Mouse (Mus musculus) cerebellum, adult 2 months (tissue): Measurements from ENCODE around the gene Col10a1. TPM values are rescaled to one million over a fixed set of nuclear protein-coding genes. Genes with fewer than 3 reads are reported as not detected.
A peak's percentile ranks its signal among the peaks of the same experiment; 100 is the strongest.

Experiments used
- DNase-seq, 2 experiments: peaks; one replicate each; pipeline ENCODE4 v3.0.0; 2021
- H3K27ac ChIP-seq: fragments of 200-500 bp; 2 replicates; pipeline ENCODE4 v1.5.1; 2012; ENCODE audit warnings: low read length, control low read depth, inconsistent platforms; ENCODE audit not compliant: insufficient read depth
- H3K27me3 ChIP-seq: fragments of 200-500 bp; 2 replicates; pipeline ENCODE4 v1.6.1; 2012; ENCODE audit warnings: inconsistent platforms, mild to moderate bottlenecking, low read length, moderate library complexity; ENCODE audit not compliant: control insufficient read depth, insufficient read depth
- H3K4me1 ChIP-seq: fragments of 200-500 bp; 2 replicates; pipeline ENCODE4 v1.6.1; 2011; ENCODE audit warnings: low read length; ENCODE audit not compliant: control insufficient read depth, insufficient read depth
- H3K4me3 ChIP-seq: fragments of 200-500 bp; replicated peaks from 2 replicates; pipeline ENCODE3; 2011; ENCODE audit warnings: mild to moderate bottlenecking, low read depth, low read length, control low read depth; ENCODE audit not compliant: insufficient read depth
- CTCF ChIP-seq: fragments of 200-500 bp; IDR thresholded peaks from 2 replicates; pipeline ENCODE4 v1.5.1; 2011; ENCODE audit warnings: low read depth, mild to moderate bottlenecking, control low read depth, low read length, moderate library complexity, borderline replicate concordance; ENCODE audit not compliant: insufficient read depth
- POLR2A ChIP-seq: fragments of 200-500 bp; IDR thresholded peaks from 2 replicates; pipeline ENCODE4 v1.6.1; 2011; ENCODE audit warnings: low read length, control low read depth, borderline replicate concordance; ENCODE audit not compliant: insufficient read depth
- WGBS: fragments of 180-500 bp; shearing (Covaris S2); methylation state at CpG from one replicate; pipeline ENCODE4 v1.1.7; 2018; 5-methylcytosine and 5-hydroxymethylcytosine counted together
- polyA plus RNA-seq: library from polyadenylated mRNA; depleted of rRNA; stranded (reverse); fragments of >200 nt; gene quantifications from 2 replicates; pipeline ENCODE4 v1.2.3, GENCODE M21; 2012; rRNA removed

Gene Col10a1
- 0.03 and 0.10 TPM in 2 replicates for polyA plus RNA-seq

DNA sequence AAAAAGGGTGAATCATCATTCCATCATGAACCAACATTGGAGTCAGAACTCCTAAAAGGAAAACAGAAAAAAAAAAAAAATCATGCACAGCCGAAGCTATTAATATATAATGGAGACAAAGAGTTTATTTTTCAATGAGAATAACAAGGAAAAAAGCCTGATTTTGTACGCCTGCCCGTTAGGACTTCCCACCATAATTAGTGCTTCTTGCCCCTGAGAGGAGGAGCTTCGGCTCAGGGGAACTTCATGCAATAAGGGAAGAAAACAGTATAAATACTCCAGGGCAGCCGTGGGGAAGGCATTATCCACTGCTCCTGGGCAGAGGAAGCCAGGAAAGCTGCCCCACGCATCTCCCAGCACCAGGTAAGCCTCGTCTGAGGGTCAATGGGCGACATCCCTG lies at the start of gene Col10a1:
Gene Col10a1, plus strand, starts transcription at position 301 of the 400 bp plus-strand sequence.
- H3K4me1 ChIP-seq: no peaks in the 10 kb centered on the region
- TF ChIP-seq CTCF: no peak
- H3K4me3 ChIP-seq: no peak within 1 kb of the TSS
- no peak within 1 kb of the TSS for H3K27ac ChIP-seq
- WGBS: 75% methylated on average over 8 of the region's 8 CpGs
- no peak for DNase-seq
- H3K27me3 ChIP-seq: no peaks in the 10 kb centered on the region

GRCm38 (mm10) chr10:34341014-34341413 lies 48.8 kb upstream of the Col10a1 start:
- H3K4me3 ChIP-seq: no peak overlapping the region
- H3K4me1 ChIP-seq: no peaks in the 10 kb centered on the region
- no peaks in the 10 kb centered on the region for H3K27me3 ChIP-seq
- DNase-seq: no peak
- WGBS: 87% methylated on average over 6 of the region's 6 CpGs
- no peak overlapping the region for H3K27ac ChIP-seq
- TF ChIP-seq POLR2A (no peak), CTCF (no peak)

- Histone ChIP-seq H3K4me3 (no peak overlapping the region), H3K27ac (no peak overlapping the region), H3K4me1 (no peaks in the 10 kb centered on the region), H3K27me3 (no peaks in the 10 kb centered on the region)
- 78% methylated on average over 1 of the region's 1 CpGs for WGBS
- no peak for TF ChIP-seq CTCF
- TF ChIP-seq POLR2A: no peak
- no peak for DNase-seq
These were observed 47.9 kb upstream of the Col10a1 start for GRCm38 (mm10) chr10:34341886-34342285.

DNA sequence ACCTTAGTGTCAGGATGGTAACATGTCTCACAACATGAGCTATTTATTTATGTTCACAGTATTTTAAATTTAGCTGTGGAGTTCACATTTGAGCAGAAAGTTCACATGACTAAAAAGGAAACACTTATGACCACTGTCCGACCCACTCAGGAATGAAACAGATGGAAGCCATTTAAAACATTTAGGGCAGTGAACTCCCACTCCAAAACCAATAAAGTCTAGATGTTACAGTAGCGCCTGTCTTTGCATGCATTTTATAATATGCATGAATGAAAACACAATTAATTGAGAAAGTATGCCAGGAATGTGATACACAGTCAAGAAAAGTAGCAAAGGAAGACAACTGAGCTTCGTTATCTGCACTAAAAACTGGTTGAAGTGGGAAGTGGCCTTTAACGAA lies 37.6 kb upstream of the Col10a1 start:
- Histone ChIP-seq H3K4me1 (no peaks in the 10 kb centered on the region), H3K4me3 (no peak overlapping the region), H3K27me3 (no peaks in the 10 kb centered on the region), H3K27ac (no peak overlapping the region)
- DNase-seq: no peak
- no peak for TF ChIP-seq CTCF
- no peak for TF ChIP-seq POLR2A
- WGBS: 79% methylated on average over 4 of the region's 4 CpGs

DNA sequence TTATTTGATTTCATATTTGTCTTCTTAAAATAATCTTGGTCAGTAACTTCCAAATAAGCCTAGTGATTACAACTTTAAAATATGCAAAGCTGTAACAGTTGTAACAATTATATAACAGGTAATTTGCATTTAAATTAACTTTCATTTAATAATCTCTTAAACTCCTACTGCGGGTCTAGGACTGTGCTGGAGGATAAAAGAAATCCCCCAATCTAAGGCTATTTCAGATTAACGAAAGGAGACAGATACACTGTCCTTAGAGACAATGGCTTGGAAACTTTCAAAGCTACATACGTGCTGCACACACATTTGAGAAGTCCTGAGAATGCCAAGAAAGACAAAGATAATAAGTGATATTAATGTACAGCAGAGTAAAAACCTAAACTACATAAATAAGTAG lies 31.5 kb upstream of the Col10a1 start:
- H3K27ac ChIP-seq: no peak overlapping the region
- H3K4me1 ChIP-seq: no peaks in the 10 kb centered on the region
- H3K4me3 ChIP-seq: no peak overlapping the region
- TF ChIP-seq POLR2A: no peak
- no peak for TF ChIP-seq CTCF
- H3K27me3 ChIP-seq: no peaks in the 10 kb centered on the region
- 56% methylated on average over 3 of the region's 3 CpGs for WGBS
- DNase-seq: no peak

GRCm38 (mm10) chr10:34363756-34364155 lies 26.0 kb upstream of the Col10a1 start:
- Histone ChIP-seq H3K27me3 (no peaks in the 10 kb centered on the region), H3K4me1 (no peaks in the 10 kb centered on the region), H3K4me3 (no peak overlapping the region), H3K27ac (no peak overlapping the region)
- TF ChIP-seq POLR2A: no peak
- TF ChIP-seq CTCF: no peak
- DNase-seq: peak in 1 of 2 experiments; percentile 26

DNA sequence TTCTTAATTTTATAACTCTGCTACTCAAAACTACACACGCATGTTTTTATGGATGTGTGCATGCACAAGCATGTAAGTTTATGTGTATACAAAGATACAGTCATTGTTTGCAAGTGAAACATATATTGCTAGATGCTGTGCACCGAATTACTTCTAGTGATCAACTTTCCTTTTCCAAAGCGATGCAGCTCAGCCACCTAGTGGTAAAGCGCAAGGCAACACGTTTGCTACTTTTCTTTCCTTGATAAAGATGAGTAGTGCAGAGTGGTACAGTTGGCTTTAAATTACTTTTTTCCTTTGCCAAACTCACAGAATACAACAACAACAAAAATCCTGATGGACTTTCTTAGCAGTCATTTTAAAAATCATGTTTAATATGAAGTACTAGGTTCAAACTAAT lies 21.6 kb upstream of the Col10a1 start:
- H3K27ac ChIP-seq: no peak overlapping the region
- no peaks in the 10 kb centered on the region for H3K27me3 ChIP-seq
- no peak overlapping the region for H3K4me3 ChIP-seq
- H3K4me1 ChIP-seq: no peaks in the 10 kb centered on the region
- DNase-seq: no peak
- 68% methylated on average over 5 of the region's 5 CpGs for WGBS
- 0 out of 2 replicates have a peak, but pooled peaks have one; percentile 4 for TF ChIP-seq CTCF
- TF ChIP-seq POLR2A: no peak

DNA sequence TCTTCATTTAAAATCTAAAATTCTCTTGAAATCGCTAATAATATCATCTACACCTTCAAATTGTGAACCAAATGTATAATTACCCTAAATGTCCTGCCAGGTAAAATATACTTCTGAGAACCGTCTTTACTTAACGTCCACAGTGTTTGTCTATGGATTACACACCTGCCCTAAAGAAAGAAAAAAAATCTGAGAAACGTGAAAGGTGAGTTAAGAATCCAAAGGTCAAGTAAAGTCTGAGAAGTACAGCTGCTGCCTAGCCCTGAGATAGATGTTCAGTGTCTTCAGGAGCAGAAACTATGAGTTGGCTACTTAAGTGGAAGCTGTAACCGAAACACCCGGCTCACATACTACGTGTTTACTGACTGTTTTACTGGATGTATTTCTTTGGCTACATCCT lies 16.4 kb upstream of the Col10a1 start:
- Histone ChIP-seq H3K4me1 (no peaks in the 10 kb centered on the region), H3K27ac (no peak overlapping the region), H3K27me3 (no peaks in the 10 kb centered on the region), H3K4me3 (no peak overlapping the region)
- WGBS: 96% methylated on average over 7 of the region's 7 CpGs
- DNase-seq: no peak
- TF ChIP-seq POLR2A: no peak
- TF ChIP-seq CTCF: no peak
